In genomic region chr3:84227628-84228027, GRCm38 (mm10) we compare ENCODE assay signal across 10 mouse cellular contexts. TPM values are rescaled to one million over a fixed set of nuclear protein-coding genes. Genes with fewer than 3 reads are reported as not detected.
A peak's percentile ranks its signal among the peaks of the same experiment; 100 is the strongest.
DNase-seq lines count a peak whose midpoint lies in the region; ATAC-seq and TF ChIP-seq lines count a peak whose summit lies in the region.
"Had no signal": no experiment of that assay in that cellular context is flagged by ENCODE, and none has a peak within 500 bp of the region (broad histone marks: within the 10 kb centered on the region; RNA-seq: fewer than 3 reads in every experiment).

No protein-coding gene starts in this region.

- H3K79me2 ChIP-seq in CH12.LX (replicated peaks; ENCODE audit: control insufficient read depth, extremely low read depth, insufficient read depth, poor library complexity, severe bottlenecking) = no peaks in the 10 kb centered on the region

- H3K4me1 ChIP-seq in heart, embryonic 13.5 days = peaks cover 20% of the 10 kb centered on the region
- peaks cover 2 to 30% of the 10 kb centered on the region in 2 experiments; a peak in 2 of 4 replicates for H3K4me1 ChIP-seq in CH12.LX (ENCODE audit: control insufficient read depth in 1 of 2, insufficient read depth in 2 of 2)
- H3K4me1 ChIP-seq in forebrain, embryonic 12.5 days = peaks cover 19% of the 10 kb centered on the region

- no peak overlapping the region for H3K27ac ChIP-seq in heart, embryonic 13.5 days (replicated peaks)
- H3K27ac ChIP-seq in CH12.LX (ENCODE audit: insufficient read depth, low read depth) = no peak overlapping the region
- H3K27ac ChIP-seq in forebrain, embryonic 12.5 days = no peak overlapping the region

- intact Hi-C loops in heart, postnatal 14 days (cut with DNase I) = loop anchor here (5.0 kb wide), 2 partner anchors 35 to 85 kb away; no protein-coding TSS in a partner anchor
- intact Hi-C loops in gastrocnemius, postnatal 14 days (cut with DNase I; ENCODE audit: low total_unique reads) = no loop called here

- no peaks in the 10 kb centered on the region for H3K36me3 ChIP-seq in heart, embryonic 13.5 days
- peaks cover 0 to 2% of the 10 kb centered on the region in 2 experiments for H3K36me3 ChIP-seq in CH12.LX (replicated peaks in 1 of 2; ENCODE audit: control insufficient read depth in 1 of 2, insufficient read depth in 1 of 2, low read length in 1 of 2)
- H3K36me3 ChIP-seq in forebrain, embryonic 12.5 days (replicated peaks) = no peaks in the 10 kb centered on the region
- H3K36me3 ChIP-seq: G1E had no signal

- no peak for DNase-seq in heart, postnatal 14 days
- DNase-seq in CH12.LX (ENCODE audit: extremely low read depth) = no peak
- peak; percentile 25 for DNase-seq in lung, postnatal 14 days
- no peak for DNase-seq in gastrocnemius, postnatal 14 days
- no peak for DNase-seq in adrenal gland, postnatal 25 days

- no peak overlapping the region for H3K9ac ChIP-seq in heart, embryonic 13.5 days
- no peak overlapping the region for H3K9ac ChIP-seq in CH12.LX (ENCODE audit: insufficient read depth, low read depth)
- H3K9ac ChIP-seq in forebrain, embryonic 12.5 days = no peak overlapping the region

- WGBS in heart, embryonic 13.5 days = 43% methylated on average over 8 of the region's 8 CpGs
- 38% methylated on average over 8 of the region's 8 CpGs for WGBS in forebrain, embryonic 12.5 days

- H3K4me3 ChIP-seq in heart, embryonic 13.5 days = peak overlapping the region; percentile 8; the same call in 1 of the 2 replicates
- H3K4me3 ChIP-seq in CH12.LX (replicated peaks in 1 of 3; ENCODE audit: low read depth in 2 of 3, low read length in 2 of 3, poor library complexity in 1 of 3) = no peak overlapping the region
- no peak overlapping the region for H3K4me3 ChIP-seq in forebrain, embryonic 12.5 days (replicated peaks)

- peak overlapping the region; percentile 91 for H3K4me2 ChIP-seq in heart, embryonic 13.5 days
- H3K4me2 ChIP-seq in CH12.LX (ENCODE audit: insufficient read depth, low read depth, poor library complexity, severe bottlenecking) = peak overlapping the region; percentile 37; the same call in 1 of the 2 replicates
- H3K4me2 ChIP-seq in forebrain, embryonic 12.5 days = peak overlapping the region; percentile 75

- no peak for TF ChIP-seq EP300 in CH12.LX (IDR thresholded peaks at IDR 0.05; ENCODE audit: low read length)

- no peaks in the 10 kb centered on the region; the same call in 1 of the 2 replicates for H3K27me3 ChIP-seq in heart, embryonic 13.5 days (replicated peaks)
- H3K27me3 ChIP-seq in CH12.LX (replicated peaks) = no peaks in the 10 kb centered on the region
- H3K27me3 ChIP-seq in forebrain, embryonic 12.5 days = no peaks in the 10 kb centered on the region

- in situ Hi-C loops in CH12.LX (cut with MboI; ENCODE audit: low pct_ligation_motif_present, low pct_unique_long_range_greater_than_20kb, low sequenced_read_pairs) = no loop called here

- dilution Hi-C loops in CH12.LX (cut with MboI; ENCODE audit: extremely low pct_ligation_motif_present, extremely low pct_unique_long_range_greater_than_20kb, low sequenced_read_pairs) = no loop called here

- TF ChIP-seq RAD21 in CH12.LX (IDR thresholded peaks at IDR 0.05; ENCODE audit: low read depth, low read length) = no peak

- TF ChIP-seq CTCF in CH12.LX (conservative IDR thresholded peaks at IDR 0.05 in 1 of 2, IDR thresholded peaks at IDR 0.05 in 1 of 2; ENCODE audit: low read depth in 2 of 2, low read length in 2 of 2) = no peak

- no peak for ATAC-seq in heart, embryonic 13.5 days (ENCODE audit: extremely low read depth, insufficient number of reproducible peaks, low FRiP score, low TSS enrichment)
- ATAC-seq in forebrain, embryonic 12.5 days (ENCODE audit: low FRiP score) = no peak
- ATAC-seq in megakaryocyte progenitor cell, adult 5-6 weeks (replicated peaks; ENCODE audit: poor library complexity) = no peak

- TF ChIP-seq POLR2A in CH12.LX (IDR thresholded peaks at IDR 0.05; ENCODE audit: low read depth, low read length) = no peak

- H3K9me3 ChIP-seq in heart, embryonic 13.5 days = no peaks in the 10 kb centered on the region
- H3K9me3 ChIP-seq in CH12.LX (replicated peaks; ENCODE audit: low read length) = no peaks in the 10 kb centered on the region
- no peaks in the 10 kb centered on the region for H3K9me3 ChIP-seq in forebrain, embryonic 12.5 days
- H3K9me3 ChIP-seq: G1E had no signal

TF ChIP-seq in CH12.LX, 34 proteins besides CTCF, POLR2A, EP300 and RAD21:
- TF ChIP-seq MEF2A (IDR thresholded peaks at IDR 0.05; ENCODE audit: borderline replicate concordance, low read depth, low read length) = no peak; the same call in 1 of the 2 replicates
TF ChIP-seq in CH12.LX: peak in this region for 0.

RNA-seq across cellular contexts. Expression of gene Gm6525, which starts 53.7 kb away (rescaled TPM):
- 0.24 and 0.28 TPM in 2 replicates for polyA plus RNA-seq in heart, embryonic 13.5 days (2015; fragmentation: Nextera tagmentation; extraction: Ambion mirVana)
- total RNA-seq in heart, postnatal 14 days (2021) = not detected
- total RNA-seq in CH12.LX (2012; rRNA removed) = 0.17 and 0.21 TPM in 2 replicates
- total RNA-seq in CH12.LX (2014; rRNA removed) = 0.31 and 0.41 TPM in 2 replicates
- 0.34 and 0.71 TPM in 2 replicates for polyA plus RNA-seq in CH12.LX (2012; ENCODE audit: insufficient read length, low read depth)
- polyA plus RNA-seq in forebrain, embryonic 12.5 days (2016; fragmentation: Nextera tagmentation; extraction: Ambion mirVana) = 1.5 and 2.5 TPM in 2 replicates
- total RNA-seq in gastrocnemius, postnatal 14 days (2021) = not detected
- 0.27 TPM in 1 of 2 replicates, not detected in the other for total RNA-seq in megakaryocyte progenitor cell, adult 5-6 weeks (2015)
- 0.54 and 1.1 TPM in 2 replicates for total RNA-seq in megakaryocyte progenitor cell, adult 5-6 weeks (2017)
- total RNA-seq in adrenal gland, postnatal 25 days (2021) = 0.30 TPM in 1 of 2 replicates, not detected in the other
- total RNA-seq: layer of hippocampus, adult 18-20 months had no signal
- polyA plus RNA-seq: G1E had no signal

Comparison
In these comparisons a context has a peak if more than half of its experiments do, and no peak if none do; other contexts are left out.
1. H3K4me2 ChIP-seq: peak in every context shown above with its lines; median percentile 91 in heart, embryonic 13.5 days; 75 in forebrain, embryonic 12.5 days; 37 in CH12.LX.